Mouse (Mus musculus) CH12.LX (cell line): ENCODE data around the gene Gm20850. TPM values are rescaled to one million over a fixed set of nuclear protein-coding genes. Genes with fewer than 3 reads are reported as not detected.
"Not testable (repeated sequence)": the region's sequence is repeated elsewhere in the genome, so short reads cannot be mapped to it uniquely, and the experiment has no call there.

Source experiments
- DNase-seq: peaks from one replicate; pipeline ENCODE4 v3.0.0-alpha.2; 2013; ENCODE audit errors: extremely low read depth
- H3K27ac ChIP-seq: 2 replicates; pipeline ENCODE4 v1.5.1; 2012; ENCODE audit warnings: low read depth, mild to moderate bottlenecking, control low read depth, moderate library complexity; ENCODE audit not compliant: insufficient read depth
- H3K27me3 ChIP-seq: replicated peaks from 2 replicates; pipeline ENCODE3; 2012; ENCODE audit warnings: inconsistent platforms
- H3K36me3 ChIP-seq, 2 experiments: replicated peaks in 1 of 2; 2 replicates each; pipeline versions ENCODE3 to v1.6.1; 2012; ENCODE audit warnings: inconsistent platforms in 1 of 2, low read length in 1 of 2, mild to moderate bottlenecking in 1 of 2, mixed read lengths in 1 of 2, moderate library complexity in 1 of 2; ENCODE audit not compliant: control insufficient read depth in 1 of 2, insufficient read depth in 1 of 2
- H3K4me1 ChIP-seq, 2 experiments: 2 replicates each; pipeline ENCODE4 v1.6.1; 2012; ENCODE audit warnings: inconsistent platforms in 1 of 2, moderate library complexity in 1 of 2; ENCODE audit not compliant: insufficient read depth in 2 of 2, control insufficient read depth in 1 of 2
- H3K4me2 ChIP-seq: 2 replicates; pipeline ENCODE4 v1.6.1; 2012; ENCODE audit warnings: low read depth, mild to moderate bottlenecking, control low read depth; ENCODE audit not compliant: poor library complexity, insufficient read depth, severe bottlenecking
- H3K4me3 ChIP-seq, 3 experiments: fragments of 150-350 bp in 1 of 3; sonication (generic) in 1 of 3; replicated peaks in 1 of 3; 2 replicates each; pipeline versions ENCODE3 to v1.5.1; 2011 to 2012; ENCODE audit warnings: low read depth in 2 of 3, low read length in 2 of 3, mild to moderate bottlenecking in 2 of 3, moderate library complexity in 2 of 3, control low read depth in 1 of 3, improper control_type of control experiment in 1 of 3, inconsistent platforms in 1 of 3, mixed read lengths in 1 of 3; ENCODE audit not compliant: poor library complexity in 1 of 3
- H3K79me2 ChIP-seq: replicated peaks from 2 replicates; pipeline ENCODE4 v1.6.1; 2012; ENCODE audit warnings: mild to moderate bottlenecking, moderate library complexity; ENCODE audit not compliant: control insufficient read depth, poor library complexity, insufficient read depth, severe bottlenecking; ENCODE audit errors: extremely low read depth
- H3K9ac ChIP-seq: 2 replicates; pipeline ENCODE4 v1.6.1; 2012; ENCODE audit warnings: low read depth, mild to moderate bottlenecking, control low read depth, moderate library complexity; ENCODE audit not compliant: insufficient read depth
- H3K9me3 ChIP-seq: replicated peaks from 2 replicates; pipeline ENCODE3; 2012; ENCODE audit warnings: low read length, inconsistent platforms, mixed read lengths
- dilution Hi-C: fragments of 300-500 bp; cut with MboI; formaldehyde crosslinking; loops from 2 replicates; pipeline ENCODE4 v1.14.3; 2020; ENCODE audit warnings: low sequenced_read_pairs; ENCODE audit not compliant: extremely low pct_unique_long_range_greater_than_20kb, extremely low pct_ligation_motif_present
- in situ Hi-C: fragments of 300-500 bp; cut with MboI; formaldehyde crosslinking; loops from 3 replicates; pipeline ENCODE4 v1.14.3; 2019; ENCODE audit warnings: low sequenced_read_pairs, low pct_ligation_motif_present, low pct_unique_long_range_greater_than_20kb, mixed read lengths
- polyA plus RNA-seq: library from polyadenylated mRNA; unstranded; fragments of >175 nt; gene quantifications from 2 replicates; pipeline ENCODE4 v1.2.1, GENCODE M21; 2012; ENCODE audit warnings: low read depth; ENCODE audit not compliant: insufficient read length
- total RNA-seq, 2 experiments: library from RNA; depleted of rRNA; stranded (reverse); fragments of 300-350 nt in 1 of 2; fragments of >200 nt in 1 of 2; gene quantifications; 2 replicates each; pipeline ENCODE4 v1.2.3; 2012 to 2014

The Gm20850 gene
- total RNA-seq (2012; rRNA removed) (not detected in 2 replicates), total RNA-seq (2014; rRNA removed) (not detected in 2 replicates), polyA plus RNA-seq (not detected in 2 replicates)

DNA sequence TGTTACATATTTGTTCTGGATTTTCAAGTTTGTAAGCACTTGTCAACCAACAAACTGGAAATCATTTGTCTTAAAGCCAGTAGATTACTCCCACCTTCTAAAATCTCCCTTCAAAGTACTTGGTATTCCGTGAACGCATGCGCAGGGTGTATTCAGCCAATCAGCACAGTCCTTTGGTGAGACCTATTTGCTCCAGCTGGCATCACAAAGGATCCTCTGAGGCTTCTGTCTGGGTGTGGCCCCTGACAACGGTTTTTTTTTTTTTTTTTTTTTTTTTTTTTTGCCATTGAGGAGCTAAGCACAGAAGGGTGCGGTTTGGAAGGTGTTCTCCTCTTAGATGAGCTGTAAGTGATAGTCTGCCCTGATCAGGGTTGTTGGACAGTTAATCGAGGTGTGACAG is at the start of gene Gm20850:
Gene Gm20850, plus strand, starts transcription at position 301 of the 400 bp plus-strand sequence.
- H3K27ac ChIP-seq, H3K27me3 ChIP-seq, dilution Hi-C loops, H3K4me3 ChIP-seq, H3K4me1 ChIP-seq, H3K79me2 ChIP-seq, DNase-seq, H3K4me2 ChIP-seq, H3K36me3 ChIP-seq, in situ Hi-C loops, H3K9ac ChIP-seq, H3K9me3 ChIP-seq: not testable (repeated sequence)
